Mouse (Mus musculus): ENCODE measurements around the gene Styx.

The Styx gene

GRCm38 (mm10) chr14:45438931-45439275, 88.0 kb downstream of the Styx start:
- no peak for DNase-seq (ENCODE audit: low spot score)

- no peak for DNase-seq (ENCODE audit: low spot score)
These were observed 88.5 kb downstream of the Styx start for GRCm38 (mm10) chr14:45439387-45439786.

- DNase-seq (ENCODE audit: low spot score): no peak
These were observed 90.4 kb downstream of the Styx start for GRCm38 (mm10) chr14:45441291-45441690.

- DNase-seq (ENCODE audit: low spot score): no peak
These were observed 92.1 kb downstream of the Styx start for GRCm38 (mm10) chr14:45442781-45443560.

GRCm38 (mm10) chr14:45444870-45445269, 94.0 kb downstream of the Styx start:
- no peak for DNase-seq (ENCODE audit: low spot score)

GRCm38 (mm10) chr14:45445445-45445844, 94.6 kb downstream of the Styx start:
- no peak for DNase-seq (ENCODE audit: low spot score)

GRCm38 (mm10) chr14:45446777-45447176, 95.9 kb downstream of the Styx start:
- no peak for DNase-seq (ENCODE audit: low spot score)

GRCm38 (mm10) chr14:45451090-45451489, 100.2 kb downstream of the Styx start:
- no peak for DNase-seq (ENCODE audit: low spot score)

GRCm38 (mm10) chr14:45452148-45452547, 101.3 kb downstream of the Styx start:
- DNase-seq (ENCODE audit: low spot score): no peak

- DNase-seq (ENCODE audit: low spot score): no peak
These were observed 102.1 kb downstream of the Styx start for GRCm38 (mm10) chr14:45452861-45453512.

GRCm38 (mm10) chr14:45453538-45454233, 102.8 kb downstream of the Styx start:
- DNase-seq (ENCODE audit: low spot score): no peak

GRCm38 (mm10) chr14:45455651-45456501, 105.0 kb downstream of the Styx start:
- DNase-seq (ENCODE audit: low spot score): no peak

- DNase-seq (ENCODE audit: low spot score): no peak
These were observed 105.6 kb downstream of the Styx start for GRCm38 (mm10) chr14:45456502-45456846.

- DNase-seq (ENCODE audit: low spot score): no peak
These were observed 106.1 kb downstream of the Styx start for GRCm38 (mm10) chr14:45457003-45457402.

GRCm38 (mm10) chr14:45459877-45460276, 109.0 kb downstream of the Styx start:
- no peak for DNase-seq (ENCODE audit: low spot score)

- no peak for DNase-seq (ENCODE audit: low spot score)
These were observed 109.6 kb downstream of the Styx start for GRCm38 (mm10) chr14:45460491-45460890.

GRCm38 (mm10) chr14:45461945-45462344, 111.1 kb downstream of the Styx start:
- no peak for DNase-seq (ENCODE audit: low spot score)

- DNase-seq (ENCODE audit: low spot score): no peak
These were observed 111.5 kb downstream of the Styx start for GRCm38 (mm10) chr14:45462374-45462773.

GRCm38 (mm10) chr14:45462875-45463475, 112.1 kb downstream of the Styx start:
- no peak for DNase-seq (ENCODE audit: low spot score)

GRCm38 (mm10) chr14:45463599-45463998, 112.7 kb downstream of the Styx start:
- no peak for DNase-seq (ENCODE audit: low spot score)

Data from ovary, postnatal 14 days (tissue).